Comparison of ENCODE assay signal across 8 mouse cellular contexts in genomic region chr4:133043798-133044646, GRCm38 (mm10). TPM values are rescaled to one million over a fixed set of nuclear protein-coding genes. Genes with fewer than 3 reads are reported as not detected.
DNase-seq lines count a peak whose midpoint lies in the region; ATAC-seq and TF ChIP-seq lines count a peak whose summit lies in the region.

No protein-coding gene starts in this region.

- H3K79me2 ChIP-seq in myocyte (ENCODE audit: control insufficient read depth, insufficient read depth), result peaks cover 93% of the 10 kb centered on the region

- 28% methylated on average over 6 of the region's 6 CpGs for WGBS in embryonic facial prominence, embryonic 12.5 days
- 22% methylated on average over 6 of the region's 6 CpGs for WGBS in heart, embryonic 11.5 days (ENCODE audit: insufficient replicate concordance)
- WGBS in kidney, embryonic 16.5 days, result 36% methylated on average over 6 of the region's 6 CpGs

- H3K27ac ChIP-seq in embryonic facial prominence, embryonic 12.5 days, result peak overlapping the region; percentile 87
- peak overlapping the region; percentile 89 for H3K27ac ChIP-seq in heart, embryonic 11.5 days (ENCODE audit: low read depth, low read length)
- peak overlapping the region; percentile 95 for H3K27ac ChIP-seq in kidney, embryonic 16.5 days (ENCODE audit: low read length)

- no peaks in the 10 kb centered on the region for H3K9me3 ChIP-seq in embryonic facial prominence, embryonic 12.5 days
- no peaks in the 10 kb centered on the region for H3K9me3 ChIP-seq in heart, embryonic 11.5 days (replicated peaks; ENCODE audit: control insufficient read depth, low read length)
- no peaks in the 10 kb centered on the region for H3K9me3 ChIP-seq in kidney, embryonic 16.5 days (ENCODE audit: low read length)

- no peak overlapping the region for H3K4me3 ChIP-seq in embryonic facial prominence, embryonic 12.5 days
- no peak overlapping the region; the same call in 1 of the 2 replicates for H3K4me3 ChIP-seq in heart, embryonic 11.5 days (ENCODE audit: low read depth, low read length)
- H3K4me3 ChIP-seq in kidney, embryonic 16.5 days (ENCODE audit: low read length), result no peak overlapping the region
- H3K4me3 ChIP-seq in myocyte, result no peak overlapping the region

- 0 out of 2 replicates have a peak overlapping the region, but pooled peaks have one; percentile 0 for H3K9ac ChIP-seq in embryonic facial prominence, embryonic 12.5 days
- H3K9ac ChIP-seq in heart, embryonic 11.5 days (ENCODE audit: low read depth, low read length), result peak overlapping the region; percentile 58; the same call in 1 of the 2 replicates
- peak overlapping the region; percentile 61 for H3K9ac ChIP-seq in kidney, embryonic 16.5 days (replicated peaks; ENCODE audit: low read length)

- DNase-seq in adrenal gland, adult (ENCODE audit: inconsistent age in 2 of 2, low spot score in 1 of 2), result peak; percentile 73 to 82
- no peak for DNase-seq in adrenal gland, postnatal 4 days (ENCODE audit: low spot score in 2 of 2)
- DNase-seq in layer of hippocampus, postnatal 25 days (ENCODE audit: extremely low spot score in 1 of 2, low spot score in 1 of 2), result no peak

- no peak for ATAC-seq in embryonic facial prominence, embryonic 12.5 days (ENCODE audit: insufficient number of reproducible peaks, insufficient read depth, low FRiP score, low TSS enrichment)
- no peak for ATAC-seq in heart, embryonic 11.5 days (replicated peaks; ENCODE audit: insufficient number of reproducible peaks, low FRiP score, low TSS enrichment)
- ATAC-seq in kidney, embryonic 16.5 days (ENCODE audit: low FRiP score, low TSS enrichment), result 0 out of 2 replicates have a peak, but pooled peaks have one; percentile 17
- ATAC-seq in erythroblast, adult 5-6 weeks (replicated peaks; ENCODE audit: low FRiP score, poor library complexity, severe bottlenecking), result no peak

- no peak for TF ChIP-seq POLR2A in myocyte (IDR thresholded peaks at IDR 0.05; ENCODE audit: insufficient read length, low read depth)

- H3K4me1 ChIP-seq in embryonic facial prominence, embryonic 12.5 days, result peaks cover 98% of the 10 kb centered on the region
- peaks cover 97% of the 10 kb centered on the region for H3K4me1 ChIP-seq in heart, embryonic 11.5 days (ENCODE audit: control insufficient read depth, insufficient read depth, low read length)
- peaks cover 99% of the 10 kb centered on the region for H3K4me1 ChIP-seq in kidney, embryonic 16.5 days (ENCODE audit: insufficient read depth, low read length)

- no peak overlapping the region for H3ac ChIP-seq in myocyte (ENCODE audit: control insufficient read depth, insufficient read length)

- H3K27me3 ChIP-seq in embryonic facial prominence, embryonic 12.5 days, result no peaks in the 10 kb centered on the region
- H3K27me3 ChIP-seq in heart, embryonic 11.5 days (ENCODE audit: control insufficient read depth, insufficient read depth, low read length), result no peaks in the 10 kb centered on the region
- H3K27me3 ChIP-seq in kidney, embryonic 16.5 days (ENCODE audit: insufficient read depth, low read length), result no peaks in the 10 kb centered on the region
- H3K27me3 ChIP-seq in myocyte (ENCODE audit: control insufficient read depth, insufficient read depth, insufficient read length), result no peaks in the 10 kb centered on the region

- peak overlapping the region; percentile 46; the same call in 1 of the 2 replicates for H3K4me2 ChIP-seq in embryonic facial prominence, embryonic 12.5 days (replicated peaks)
- peak overlapping the region; percentile 62 for H3K4me2 ChIP-seq in heart, embryonic 11.5 days
- peak overlapping the region; percentile 100; the same call in 1 of the 2 replicates for H3K4me2 ChIP-seq in kidney, embryonic 16.5 days (replicated peaks; ENCODE audit: low read depth, low read length)
- H3K4me2 ChIP-seq in myocyte (ENCODE audit: low read depth), result peak overlapping the region; percentile 49

- no peaks in the 10 kb centered on the region for H3K36me3 ChIP-seq in embryonic facial prominence, embryonic 12.5 days
- H3K36me3 ChIP-seq in heart, embryonic 11.5 days (ENCODE audit: control insufficient read depth, insufficient read depth, low read length), result no peaks in the 10 kb centered on the region
- H3K36me3 ChIP-seq in kidney, embryonic 16.5 days (ENCODE audit: insufficient read depth, low read length), result no peaks in the 10 kb centered on the region
- H3K36me3 ChIP-seq in myocyte (ENCODE audit: control insufficient read depth, insufficient read depth), result peaks cover 3% of the 10 kb centered on the region

TF ChIP-seq in myocyte, 11 proteins besides CTCF, POLR2A, EP300 and RAD21:
- TF ChIP-seq CEBPB (IDR thresholded peaks at IDR 0.05; ENCODE audit: insufficient read depth, poor library complexity, severe bottlenecking), result no peak
- no peak for TF ChIP-seq MYOD1 (IDR thresholded peaks at IDR 0.05; ENCODE audit: control insufficient read depth in 1 of 3, insufficient read length in 2 of 3, low read depth in 2 of 3)
- TF ChIP-seq USF1 (IDR thresholded peaks at IDR 0.05; ENCODE audit: low read depth), result no peak
- no peak for TF ChIP-seq E2F4 (IDR thresholded peaks at IDR 0.05; ENCODE audit: insufficient read depth)
- no peak for TF ChIP-seq SRF (IDR thresholded peaks at IDR 0.05; ENCODE audit: control insufficient read depth, insufficient read length, low read depth)
- TF ChIP-seq MAX (IDR thresholded peaks at IDR 0.05; ENCODE audit: low read depth), result no peak
- no peak for TF ChIP-seq TCF12 (IDR thresholded peaks at IDR 0.05; ENCODE audit: insufficient read depth, poor library complexity, severe bottlenecking)
- TF ChIP-seq MYOG (IDR thresholded peaks at IDR 0.05; ENCODE audit: control insufficient read depth in 1 of 3, insufficient read depth in 1 of 3, insufficient read length in 2 of 3, low read depth in 2 of 3), result no peak
- TF ChIP-seq POLR2AphosphoS2 (IDR thresholded peaks at IDR 0.05; ENCODE audit: insufficient read length, low read depth), result no peak
- no peak for TF ChIP-seq TCF3 (IDR thresholded peaks at IDR 0.05; ENCODE audit: insufficient read length, low read depth)

RNA-seq across cellular contexts. Expression of gene Ahdc1, which starts 33.0 kb away (rescaled TPM):
- total RNA-seq in adrenal gland, postnatal 4 days (2021), result 10 to 100 TPM; 92.5 to 98.7 TPM
- polyA plus RNA-seq in embryonic facial prominence, embryonic 12.5 days (2016; fragmentation: Nextera tagmentation; extraction: Ambion mirVana), result 12.7 and 14.6 TPM in 2 replicates
- polyA plus RNA-seq in heart, embryonic 11.5 days (2014; fragmentation: Nextera tagmentation; extraction: Ambion mirVana), result 7.0 and 9.1 TPM in 2 replicates
- 9.8 and 11.7 TPM in 2 replicates for polyA plus RNA-seq in kidney, embryonic 16.5 days (2015; fragmentation: Nextera tagmentation; extraction: Ambion mirVana)
- polyA plus RNA-seq in myocyte (2012; fragmentation: generic; extraction: Trizol), result 58.2 TPM
- total RNA-seq in layer of hippocampus, postnatal 25 days (2021), result 100 to 1,000 TPM in 1 of 2 experiments, 10 to 100 TPM in 1; 96.9 to 109 TPM
- 1.2 and 10.2 TPM in 2 replicates for total RNA-seq in erythroblast, adult 5-6 weeks (2015; ENCODE audit: low replicate concordance)
- total RNA-seq in erythroblast, adult 5-6 weeks (2017; ENCODE audit: low replicate concordance), result 0.17 and 4.2 TPM in 2 replicates

Comparison
In these comparisons a context has a peak if more than half of its experiments do, and no peak if none do; other contexts are left out.
1. DNase-seq: peak in adrenal gland, adult (2 of 2); none in adrenal gland, postnatal 4 days (0 of 2) and layer of hippocampus, postnatal 25 days (0 of 2).
2. H3K4me2 ChIP-seq: peak in every context shown above with its lines; median percentile 100 in kidney, embryonic 16.5 days; 62 in heart, embryonic 11.5 days; 49 in myocyte; 46 in embryonic facial prominence, embryonic 12.5 days.
3. H3K9ac ChIP-seq: peak in every context shown above with its lines; median percentile 61 in kidney, embryonic 16.5 days; 58 in heart, embryonic 11.5 days; 0 in embryonic facial prominence, embryonic 12.5 days.
4. Peak in every context shown above with its lines, with median percentiles within 50 percentile points of each other: H3K27ac ChIP-seq.